Mouse (Mus musculus) midbrain, embryonic 14.5 days (tissue): ENCODE measurements at regions not wholly inside any gene's neighbourhood (a gene's known extent, or its start where the extent isn't known, plus 50 kb on each side); places are given as distances from the start of the nearest gene placed in this dataset.

Source experiments
- ATAC-seq: fragments of 200-750 bp; cut with Nextera tagmentation; 2 replicates; pipeline ENCODE4 v1.8.0; 2017; ENCODE audit warnings: moderate number of reproducible peaks, moderate library complexity; ENCODE audit not compliant: low FRiP score, low TSS enrichment
- DNase-seq: peaks from one replicate; pipeline ENCODE4 v3.0.0-alpha.2; 2015
- H3K27ac ChIP-seq: fragments of 300-500 bp; sonication (generic); replicated peaks from 2 replicates; pipeline ENCODE4 v1.5.1; 2014; ENCODE audit warnings: mild to moderate bottlenecking, low read depth, low read length, moderate library complexity
- H3K27me3 ChIP-seq: fragments of 300-500 bp; sonication (generic); 2 replicates; pipeline ENCODE4 v1.6.1; 2014; ENCODE audit warnings: low read length, control low read depth, mixed read lengths; ENCODE audit not compliant: control insufficient read depth, insufficient read depth
- H3K36me3 ChIP-seq: fragments of 300-500 bp; sonication (generic); 2 replicates; pipeline ENCODE4 v1.6.1; 2014; ENCODE audit warnings: low read length, control low read depth; ENCODE audit not compliant: control insufficient read depth, insufficient read depth
- H3K4me1 ChIP-seq: fragments of 300-500 bp; sonication (generic); 2 replicates; pipeline ENCODE4 v1.6.1; 2014; ENCODE audit warnings: mild to moderate bottlenecking, antibody characterized with exemption, low read length, control low read depth; ENCODE audit not compliant: control insufficient read depth, insufficient read depth
- H3K4me2 ChIP-seq: fragments of 300-500 bp; sonication (generic); 2 replicates; pipeline ENCODE4 v1.6.1; 2014; ENCODE audit warnings: mild to moderate bottlenecking, low read length, moderate library complexity
- H3K4me3 ChIP-seq: fragments of 300-500 bp; sonication (generic); replicated peaks from 2 replicates; pipeline ENCODE4 v1.5.1; 2014; ENCODE audit warnings: low read depth, low read length
- H3K9ac ChIP-seq: fragments of 300-500 bp; sonication (generic); replicated peaks from 2 replicates; pipeline ENCODE4 v1.6.1; 2014; ENCODE audit warnings: mild to moderate bottlenecking, low read length, moderate library complexity
- H3K9me3 ChIP-seq: fragments of 300-500 bp; sonication (generic); 2 replicates; pipeline ENCODE4 v1.6.1; 2016; ENCODE audit warnings: low read length, control low read depth, mixed read lengths; ENCODE audit not compliant: control insufficient read depth
- WGBS: fragments of 180-500 bp; shearing (Covaris S2); extraction: QIAGEN DNeasy Blood & Tissue Kit; methylation state at CpG from one replicate; pipeline ENCODE4 v1.1.7; 2014; 5-methylcytosine and 5-hydroxymethylcytosine counted together

DNA sequence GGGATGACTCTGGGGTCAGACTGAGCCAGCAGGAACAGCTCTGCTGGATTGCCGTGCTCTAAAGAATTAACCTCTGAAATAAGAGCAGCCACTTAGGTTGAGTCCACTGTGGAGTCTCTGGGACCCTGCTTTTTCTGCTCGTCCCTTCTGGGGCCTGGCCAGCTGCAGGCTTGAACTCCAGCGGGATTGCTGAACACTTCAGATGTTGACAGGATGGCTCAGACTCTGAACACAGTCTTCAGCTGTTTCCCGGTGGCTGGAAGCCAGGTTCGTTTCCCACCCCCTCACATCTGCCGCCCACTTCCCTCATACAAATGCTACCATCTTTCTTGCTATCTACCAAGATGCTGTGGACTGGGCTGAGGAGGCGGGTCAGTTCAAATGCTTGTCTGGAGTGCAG is 262.5 kb downstream of the Ajap1 start:
- no peaks in the 10 kb centered on the region for H3K4me1 ChIP-seq
- no peak overlapping the region for H3K4me2 ChIP-seq
- ATAC-seq (no peak), DNase-seq (no peak)
- no peaks in the 10 kb centered on the region for H3K27me3 ChIP-seq
- no peaks in the 10 kb centered on the region for H3K9me3 ChIP-seq
- no peaks in the 10 kb centered on the region for H3K36me3 ChIP-seq
- WGBS, result 40% methylated on average over 7 of the region's 7 CpGs
- H3K27ac ChIP-seq, result no peak overlapping the region
- no peak overlapping the region for H3K4me3 ChIP-seq
- H3K9ac ChIP-seq, result no peak overlapping the region

DNA sequence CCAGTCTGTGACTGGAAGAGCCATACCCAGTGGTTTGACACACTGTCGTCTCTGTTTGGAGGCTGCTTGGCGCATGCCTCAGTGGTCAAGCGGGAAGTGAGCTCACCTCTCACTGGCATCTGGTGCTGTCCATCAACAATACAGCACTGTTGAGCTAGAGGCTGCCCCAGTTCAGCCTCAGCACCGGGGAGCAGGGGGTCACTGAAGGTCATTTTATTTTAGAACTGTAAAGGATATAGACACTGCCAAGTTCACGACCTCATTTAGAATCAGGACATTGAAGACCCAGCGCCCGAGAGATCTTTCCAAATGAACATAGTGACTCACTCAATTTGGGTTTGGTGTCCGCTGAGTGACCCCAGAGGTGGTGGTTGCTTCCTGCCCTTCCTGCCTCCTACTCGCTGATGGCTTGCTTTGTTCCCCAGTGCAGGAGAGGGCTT is 265.1 kb downstream of the Ajap1 start:
- no peak for DNase-seq
- Histone ChIP-seq H3K27ac (no peak overlapping the region), H3K4me2 (no peak overlapping the region), H3K9me3 (no peaks in the 10 kb centered on the region), H3K36me3 (no peaks in the 10 kb centered on the region), H3K27me3 (no peaks in the 10 kb centered on the region; the same call in none of the 2 replicates), H3K4me1 (no peaks in the 10 kb centered on the region), H3K9ac (no peak overlapping the region), H3K4me3 (no peak overlapping the region)
- no peak for ATAC-seq
- 87% methylated on average over 9 of the region's 9 CpGs for WGBS

DNA sequence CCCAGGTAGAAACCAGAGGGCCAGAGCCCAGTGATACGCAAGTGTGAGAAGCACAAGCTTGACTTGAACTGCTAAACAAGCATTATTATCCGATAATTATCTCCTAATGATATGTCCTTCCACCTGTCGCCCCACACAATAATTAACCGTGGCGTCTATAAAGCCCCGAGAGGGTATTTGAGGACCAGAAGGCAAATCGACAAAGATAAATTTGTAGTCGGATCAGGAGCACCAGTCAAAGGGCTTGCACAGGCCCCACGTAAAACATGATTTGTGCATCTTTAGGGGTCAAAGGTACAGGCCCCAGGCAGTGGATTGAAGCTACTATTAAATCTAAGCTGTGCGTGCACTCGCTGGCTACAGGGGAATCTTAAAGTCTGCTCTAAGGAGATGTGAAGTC is 270.5 kb downstream of the Ajap1 start:
- no peak overlapping the region for H3K4me3 ChIP-seq
- H3K27ac ChIP-seq, result no peak overlapping the region
- peaks cover 6% of the 10 kb centered on the region; the same call in 1 of the 2 replicates for H3K4me1 ChIP-seq
- H3K9ac ChIP-seq, result no peak overlapping the region
- no peak for DNase-seq
- no peak for ATAC-seq
- peaks cover 24% of the 10 kb centered on the region for H3K27me3 ChIP-seq
- no peaks in the 10 kb centered on the region for H3K36me3 ChIP-seq
- H3K4me2 ChIP-seq, result no peak overlapping the region
- WGBS, result 45% methylated on average over 11 of the region's 11 CpGs
- no peaks in the 10 kb centered on the region for H3K9me3 ChIP-seq

DNA sequence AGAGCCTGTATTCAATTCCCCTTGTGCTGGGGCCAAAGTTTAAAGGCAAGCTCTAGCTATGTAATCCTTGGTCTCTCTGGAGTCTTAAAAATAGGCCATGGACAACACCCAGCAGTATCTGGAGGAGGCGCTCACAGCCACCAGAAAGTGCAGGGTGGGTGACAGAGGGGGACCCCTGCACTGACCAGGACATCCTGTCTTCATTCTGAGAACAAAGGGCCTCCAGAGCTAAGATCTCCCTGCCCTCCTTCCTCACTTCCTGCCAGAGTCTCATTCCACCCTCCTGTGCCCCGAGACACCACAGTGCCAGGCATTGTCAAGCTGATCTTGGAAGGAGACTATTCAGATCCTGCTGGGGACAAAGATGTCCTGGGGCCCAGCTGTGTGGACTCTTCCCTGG is 273.8 kb downstream of the Ajap1 start:
- Histone ChIP-seq H3K36me3 (no peaks in the 10 kb centered on the region), H3K4me2 (no peak overlapping the region), H3K4me1 (peaks cover 9% of the 10 kb centered on the region; the same call in 1 of the 2 replicates), H3K4me3 (no peak overlapping the region), H3K9ac (no peak overlapping the region), H3K9me3 (no peaks in the 10 kb centered on the region), H3K27ac (no peak overlapping the region), H3K27me3 (peaks cover 44% of the 10 kb centered on the region)
- 33% methylated on average over 2 of the region's 2 CpGs for WGBS
- no peak for DNase-seq
- no peak for ATAC-seq

DNA sequence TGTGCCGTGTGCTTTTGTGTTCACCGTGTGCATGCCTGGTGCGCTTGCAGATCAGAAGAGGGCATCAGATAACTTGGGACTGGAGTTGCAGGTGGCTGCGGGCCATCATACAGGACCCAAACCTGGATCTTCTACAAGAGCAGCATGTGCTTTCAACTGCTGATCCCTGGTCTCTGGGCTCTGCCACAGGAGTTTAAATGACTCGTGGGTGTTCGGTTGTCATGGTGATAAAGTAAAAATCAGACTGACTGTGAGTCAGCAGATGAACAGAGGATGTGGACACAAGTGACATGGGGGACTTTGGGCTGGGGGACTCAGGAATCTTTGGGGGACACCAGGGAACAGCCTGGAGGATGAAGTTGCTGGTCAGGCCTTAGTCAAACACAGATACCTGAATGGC is 274.4 kb downstream of the Ajap1 start:
- DNase-seq (no peak), ATAC-seq (no peak)
- Histone ChIP-seq H3K27ac (no peak overlapping the region), H3K4me3 (no peak overlapping the region), H3K4me1 (peaks cover 9% of the 10 kb centered on the region; the same call in 1 of the 2 replicates), H3K4me2 (no peak overlapping the region), H3K9ac (no peak overlapping the region), H3K9me3 (no peaks in the 10 kb centered on the region), H3K27me3 (peaks cover 44% of the 10 kb centered on the region), H3K36me3 (no peaks in the 10 kb centered on the region)
- 74% methylated on average over 6 of the region's 6 CpGs for WGBS

DNA sequence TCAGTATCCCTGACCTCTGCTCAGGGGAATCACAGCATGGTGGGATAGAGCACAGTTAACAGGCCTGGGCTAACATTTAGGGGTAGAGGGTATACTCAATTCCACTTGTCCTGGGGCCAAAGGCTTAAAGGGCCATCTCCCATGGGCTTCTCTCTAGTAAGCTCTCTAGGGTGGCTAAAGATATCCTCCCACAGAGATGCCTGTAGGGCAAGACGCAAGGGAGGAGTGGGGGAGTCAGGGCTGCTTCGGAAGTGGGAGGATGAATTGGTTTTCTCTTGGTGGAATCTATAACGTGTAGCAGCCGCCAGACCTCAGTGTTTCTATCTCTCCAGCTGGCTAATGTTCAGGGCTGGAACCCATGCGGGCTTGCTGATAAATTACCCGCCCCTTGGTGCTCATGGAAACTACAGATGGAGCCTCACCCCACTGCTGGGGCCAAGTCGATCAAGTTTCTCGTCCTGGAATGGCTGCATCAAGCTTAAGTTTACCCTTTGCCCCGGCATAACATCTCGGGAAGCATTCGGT is 275.0 kb downstream of the Ajap1 start:
- Histone ChIP-seq H3K27ac (no peak overlapping the region), H3K4me2 (no peak overlapping the region), H3K27me3 (peaks cover 49% of the 10 kb centered on the region), H3K4me3 (no peak overlapping the region), H3K9me3 (no peaks in the 10 kb centered on the region), H3K36me3 (no peaks in the 10 kb centered on the region), H3K9ac (no peak overlapping the region), H3K4me1 (peaks cover 9% of the 10 kb centered on the region; the same call in 1 of the 2 replicates)
- ATAC-seq (no peak), DNase-seq (no peak)
- 76% methylated on average over 11 of the region's 11 CpGs for WGBS

DNA sequence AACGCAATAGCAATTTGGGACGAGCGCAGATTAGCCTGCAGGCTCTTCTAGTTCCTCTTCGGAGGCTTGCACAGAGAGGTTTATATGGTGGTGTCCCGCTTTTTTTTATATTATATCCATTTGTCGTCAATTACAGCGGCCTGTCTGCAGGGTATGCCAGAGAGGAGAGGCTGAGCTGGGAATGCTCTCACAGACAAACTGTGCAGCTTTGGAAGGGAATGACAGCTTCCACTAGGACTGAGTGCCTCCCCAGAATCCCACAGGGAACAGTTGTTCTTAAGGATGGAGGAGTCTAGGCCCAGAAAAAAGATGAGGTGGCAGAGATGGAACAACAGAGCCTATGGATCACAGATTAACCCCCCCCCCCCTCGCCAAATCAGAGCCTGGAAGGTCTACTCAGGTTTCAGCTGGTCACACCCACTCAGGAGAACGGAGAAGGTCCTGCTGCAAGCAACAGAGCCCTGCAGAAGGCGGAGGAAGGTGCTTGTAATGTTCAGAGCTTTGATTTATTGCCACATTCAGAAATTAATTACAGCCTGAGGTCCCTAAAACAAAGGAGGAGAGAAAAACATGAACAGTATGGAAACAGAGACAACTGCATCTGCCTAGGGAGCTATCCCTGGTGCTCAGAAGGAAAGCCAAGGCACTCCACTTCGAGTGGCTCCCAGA is 275.7 kb downstream of the Ajap1 start:
- H3K9me3 ChIP-seq, result no peaks in the 10 kb centered on the region
- peaks cover 56% of the 10 kb centered on the region for H3K27me3 ChIP-seq
- WGBS, result 55% methylated on average over 11 of the region's 11 CpGs
- no peak overlapping the region for H3K27ac ChIP-seq
- DNase-seq (peak; percentile 40), ATAC-seq (no peak)
- no peak overlapping the region for H3K4me2 ChIP-seq
- H3K4me3 ChIP-seq, result no peak overlapping the region
- H3K4me1 ChIP-seq, result peaks cover 9% of the 10 kb centered on the region; the same call in 1 of the 2 replicates
- no peak overlapping the region for H3K9ac ChIP-seq
- no peaks in the 10 kb centered on the region for H3K36me3 ChIP-seq

DNA sequence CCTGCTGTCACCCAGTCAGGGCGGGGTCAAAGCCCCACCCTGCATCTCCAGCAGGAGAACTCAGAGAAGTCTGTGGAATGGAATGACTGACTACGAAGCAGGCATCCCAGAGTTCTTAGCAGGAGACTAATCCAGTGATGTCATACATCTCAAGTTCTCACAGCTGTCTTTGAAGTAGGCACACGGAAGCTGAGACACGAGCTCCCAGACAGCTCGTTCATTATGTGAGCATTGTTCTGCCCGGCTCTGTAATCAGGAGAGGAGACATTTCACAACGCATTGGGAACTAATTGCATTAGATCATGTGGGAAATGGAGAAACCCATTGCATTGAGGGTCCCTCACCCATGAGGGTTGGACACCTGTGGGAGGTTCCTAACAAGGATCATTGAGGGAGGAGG is 277.8 kb downstream of the Ajap1 start:
- ATAC-seq (no peak), DNase-seq (no peak)
- Histone ChIP-seq H3K4me3 (no peak overlapping the region), H3K4me2 (no peak overlapping the region), H3K9me3 (no peaks in the 10 kb centered on the region), H3K9ac (no peak overlapping the region), H3K36me3 (no peaks in the 10 kb centered on the region), H3K4me1 (peaks cover 14% of the 10 kb centered on the region), H3K27me3 (peaks cover 55% of the 10 kb centered on the region), H3K27ac (no peak overlapping the region)
- 67% methylated on average over 7 of the region's 7 CpGs for WGBS
